Mouse (Mus musculus): ENCODE results near the gene Amfr.

Amfr gene

DNA sequence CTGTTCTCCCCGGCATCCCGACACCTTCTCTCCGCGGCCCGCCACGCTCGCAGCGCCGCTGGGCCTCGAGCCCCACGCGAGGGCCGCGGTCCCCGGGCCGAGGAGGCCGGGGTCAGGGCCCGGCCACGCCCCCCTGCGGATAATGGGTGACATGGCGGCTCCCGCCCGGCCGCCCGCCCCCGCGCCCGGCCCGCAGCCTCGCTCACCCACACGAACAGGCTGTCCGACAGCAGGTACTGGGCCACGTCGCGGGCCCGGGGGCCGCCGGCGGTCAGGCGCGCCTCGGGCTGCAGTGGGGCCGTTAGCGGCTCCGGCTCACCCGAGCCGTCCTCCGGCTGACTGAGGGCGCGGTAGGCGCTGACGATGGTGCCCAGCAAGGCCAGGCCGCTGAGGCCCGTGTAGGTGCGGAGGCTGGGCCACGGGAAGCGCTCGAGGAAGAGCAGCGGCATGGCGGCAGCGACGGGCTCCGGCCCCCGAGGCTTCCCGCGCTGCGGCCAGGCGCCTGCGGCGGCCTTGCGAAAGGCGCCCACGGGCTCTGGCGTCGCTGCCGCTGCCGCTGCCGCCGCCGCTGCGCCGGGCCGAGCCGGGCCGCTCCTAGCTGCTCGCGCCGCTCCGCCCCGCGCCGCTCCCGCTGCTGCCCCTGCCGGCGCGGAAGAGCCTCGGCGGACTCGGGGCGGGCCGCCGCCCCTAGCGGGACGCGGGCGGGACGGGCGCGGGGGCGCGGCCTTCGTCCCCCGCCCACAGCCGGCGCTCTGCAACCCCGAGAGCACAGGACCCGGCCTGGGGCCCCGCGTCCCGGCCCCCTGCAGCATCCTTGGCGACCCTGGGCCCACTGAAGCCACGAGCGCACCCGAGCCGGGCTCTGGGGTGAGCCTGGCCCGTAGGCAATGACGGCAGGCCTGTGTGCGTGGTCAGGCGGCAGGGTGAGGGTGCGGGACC lies at the start of gene Amfr:
Amfr (minus strand) TSS at position 830 of the 939 bp plus-strand sequence.
- peak; percentile 80 for ATAC-seq (ENCODE audit: low TSS enrichment)

DNA sequence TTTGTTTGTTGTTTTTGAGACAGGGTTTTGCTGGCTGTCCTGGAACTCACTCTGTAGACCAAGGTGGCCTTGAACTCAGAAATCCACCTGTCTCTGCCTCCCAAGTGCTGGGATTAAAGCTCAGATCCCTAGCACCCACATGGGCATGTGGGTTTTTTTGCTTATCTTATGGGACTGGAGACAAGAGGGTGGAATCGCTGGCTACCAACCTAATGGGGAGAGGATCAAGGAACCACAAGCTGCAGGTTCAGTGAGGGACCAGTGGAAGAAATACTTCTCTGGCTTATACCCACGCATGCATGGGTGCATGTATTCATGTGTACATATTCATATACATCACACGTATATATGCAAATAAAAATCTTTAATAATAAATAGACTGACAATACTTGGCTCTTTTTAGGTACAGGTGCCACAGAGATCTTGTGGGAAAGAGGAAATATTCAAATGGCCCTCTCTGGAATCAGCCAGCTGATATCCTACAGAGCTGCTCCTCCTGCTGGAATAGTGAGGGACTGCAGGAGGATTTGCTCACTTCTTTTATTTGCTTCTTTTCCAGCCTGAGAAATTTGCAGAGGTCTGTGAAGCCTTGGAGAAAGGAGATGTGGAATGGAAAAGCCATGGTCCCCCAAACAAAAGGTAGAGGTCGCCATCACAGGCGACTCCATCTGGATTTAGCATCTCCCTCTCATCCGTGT lies 44.7 kb upstream of the Amfr start:
- peak; percentile 69 for ATAC-seq (ENCODE audit: low TSS enrichment)

DNA sequence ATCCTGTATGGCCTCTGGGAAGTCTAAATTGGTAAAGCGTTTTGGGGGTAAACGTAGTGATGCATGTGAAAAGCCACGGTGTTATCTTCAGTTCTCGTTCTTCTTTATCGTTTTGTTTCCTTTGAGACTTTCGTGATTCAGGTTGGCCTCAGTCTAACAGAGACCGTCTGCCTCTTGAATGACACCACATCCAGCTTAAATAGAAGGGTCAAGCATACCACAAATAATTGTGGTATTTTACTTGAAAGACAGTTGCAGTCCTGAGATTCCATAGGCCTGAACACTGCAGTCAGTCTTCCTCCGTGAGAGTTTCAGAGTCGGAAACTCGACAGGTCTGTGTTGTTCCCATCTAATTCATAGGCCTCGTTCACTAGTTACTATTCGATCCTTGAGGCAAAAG lies 40.1 kb upstream of the Amfr start:
- no peak for ATAC-seq (ENCODE audit: low TSS enrichment)

DNA sequence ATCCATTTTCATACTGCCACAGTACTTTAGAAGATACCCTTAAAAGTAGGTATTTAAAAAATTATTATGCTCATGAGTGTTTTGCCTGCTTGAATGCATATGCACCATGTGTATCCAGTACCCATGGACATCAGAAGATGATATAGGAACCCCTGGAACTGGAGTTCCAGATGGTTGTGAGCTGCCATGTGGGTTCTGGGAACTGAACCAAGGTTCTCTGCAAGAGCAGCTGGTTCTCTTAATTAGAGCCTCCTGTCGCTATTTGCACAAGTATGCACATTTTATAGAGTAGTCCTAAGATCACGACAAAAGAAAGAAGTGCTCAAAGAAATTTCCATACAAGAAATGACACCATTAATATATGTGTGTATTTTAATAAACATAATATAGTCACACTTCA lies 35.2 kb upstream of the Amfr start:
- no peak for ATAC-seq (ENCODE audit: low TSS enrichment)

DNA sequence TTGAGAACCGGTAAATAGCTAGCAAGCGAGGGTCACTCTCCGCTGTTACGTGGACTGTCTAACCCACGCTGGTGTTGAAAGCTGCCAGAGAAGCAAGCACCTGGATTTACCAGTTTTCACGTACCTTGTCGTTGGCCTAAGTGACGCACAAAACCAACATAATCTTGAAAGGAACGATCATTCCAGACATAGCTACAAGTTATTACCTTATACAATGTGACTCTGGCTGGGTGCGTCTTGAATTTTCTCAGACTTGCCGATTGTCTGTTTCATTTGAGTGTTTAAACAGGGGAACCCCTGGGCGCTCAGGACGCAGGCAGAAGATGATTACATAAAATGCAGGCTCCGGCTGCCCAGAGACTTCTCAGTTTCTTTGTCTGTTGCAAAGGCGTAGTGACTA lies 25.2 kb upstream of the Amfr start:
- ATAC-seq (ENCODE audit: low TSS enrichment) = peak; percentile 10; the same call in 1 of the 2 replicates

DNA sequence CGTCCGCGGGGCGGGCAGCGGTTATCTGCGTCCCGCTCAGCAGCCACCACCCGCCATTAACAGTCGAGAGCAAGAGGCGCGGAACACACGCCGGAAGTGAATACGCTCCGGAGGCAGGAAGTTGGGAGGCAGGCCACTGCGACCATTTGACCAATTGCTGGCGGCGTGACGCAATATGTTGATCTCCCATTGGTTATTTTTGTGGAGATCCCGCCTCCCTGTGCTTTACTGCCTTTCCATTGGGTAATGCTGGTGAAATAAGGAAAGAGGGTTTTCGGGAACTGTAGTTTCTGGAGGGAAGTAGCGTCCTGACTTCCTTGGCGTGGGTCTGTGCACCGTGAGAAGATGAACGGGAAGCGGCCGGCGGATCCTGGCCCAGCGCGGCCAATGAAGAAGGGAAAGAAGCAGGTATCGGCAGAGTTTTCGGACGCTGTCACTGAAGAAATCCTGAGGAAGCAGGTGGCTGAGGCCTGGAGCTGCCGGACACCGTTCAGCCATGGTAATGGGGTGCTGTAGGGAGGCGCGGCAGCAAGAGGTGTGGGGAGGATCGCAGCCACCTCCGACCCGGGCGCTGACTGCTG lies 24.4 kb upstream of the Amfr start, which contains the start of the genes Nudt21 and Ogfod1:
Nudt21 (minus strand) TSS at position 88 of the 581 bp plus-strand sequence.
Ogfod1 (plus strand) TSS at position 255 of the 581 bp plus-strand sequence.
- peak; percentile 98 for ATAC-seq (ENCODE audit: low TSS enrichment)

DNA sequence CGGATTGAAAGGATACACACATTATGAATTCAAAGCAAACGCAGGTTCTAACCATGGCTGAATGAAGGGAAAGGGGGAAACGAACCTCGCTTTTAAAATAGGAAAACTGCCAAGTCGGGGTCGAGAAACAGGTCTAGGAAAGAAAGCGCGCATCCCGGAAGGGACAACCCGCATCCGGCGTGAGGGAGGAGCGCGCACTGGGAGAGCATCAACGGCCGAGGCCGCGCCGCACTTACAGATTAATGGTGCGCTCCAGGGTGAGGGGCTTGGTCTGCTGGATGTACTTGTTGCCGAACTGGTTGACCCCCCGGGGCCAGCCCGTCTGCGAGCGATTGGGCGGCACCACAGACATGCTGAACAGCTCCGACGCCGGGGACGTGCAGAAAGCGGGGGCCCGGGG lies 23.9 kb upstream of the Amfr start:
- ATAC-seq (ENCODE audit: low TSS enrichment) = peak; percentile 72

DNA sequence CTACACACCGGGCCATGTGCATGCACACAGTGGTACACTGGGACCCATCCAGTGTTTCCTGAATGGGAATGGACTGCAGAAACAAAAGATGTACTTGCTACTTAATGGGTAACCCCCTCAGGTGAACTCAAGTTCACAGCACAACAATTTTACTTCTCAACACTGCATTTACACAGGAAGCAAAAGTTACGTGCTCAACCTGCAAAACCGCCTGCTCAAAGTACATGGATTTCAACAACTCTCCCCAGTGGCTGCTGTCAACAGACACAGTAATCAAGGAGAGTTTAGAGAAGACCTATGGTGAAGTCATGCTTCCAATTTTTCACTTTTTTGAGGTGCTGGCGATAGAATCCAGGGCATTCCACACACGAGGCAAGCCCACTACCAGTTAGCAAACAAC lies 22.6 kb upstream of the Amfr start:
- ATAC-seq (ENCODE audit: low TSS enrichment) = no peak

DNA sequence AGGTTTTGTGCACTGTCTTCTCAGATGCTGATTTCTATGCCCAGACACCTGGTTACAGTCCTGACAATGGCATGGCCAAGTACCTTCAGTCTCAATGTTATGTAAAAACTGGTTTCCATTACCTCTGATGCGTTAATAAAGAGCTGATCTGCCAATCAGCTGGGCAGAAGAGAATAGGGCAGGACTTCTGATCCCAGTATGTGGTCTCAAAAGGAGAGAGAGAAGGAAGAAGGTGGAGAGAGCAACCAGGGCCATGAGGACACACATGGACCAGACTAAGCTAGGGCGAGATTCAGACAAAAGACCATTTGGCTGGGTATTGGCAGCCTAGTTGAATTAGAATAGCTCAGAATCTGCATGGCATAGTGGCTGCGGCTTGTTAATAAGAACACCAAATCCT lies 21.0 kb upstream of the Amfr start:
- no peak for ATAC-seq (ENCODE audit: low TSS enrichment)

DNA sequence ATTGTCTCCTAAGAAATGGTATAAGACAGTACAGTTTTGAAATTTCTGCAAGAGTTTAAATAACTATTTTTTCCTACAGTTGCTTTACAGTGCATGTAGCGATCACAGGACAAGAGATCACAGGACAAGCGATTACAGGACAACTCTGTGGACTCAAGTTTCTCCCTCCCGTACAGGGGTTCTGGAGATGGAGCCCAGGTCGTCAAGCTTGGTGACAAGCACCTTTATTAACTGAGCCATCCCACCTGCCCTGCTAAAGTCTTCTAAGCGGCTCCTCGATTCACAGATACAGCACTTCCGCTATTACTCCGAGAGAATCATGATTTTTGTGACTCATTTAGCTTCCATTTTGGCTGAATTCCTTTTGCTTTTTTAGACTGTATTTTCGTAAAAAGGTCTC lies 17.1 kb upstream of the Amfr start:
- no peak for ATAC-seq (ENCODE audit: low TSS enrichment)

DNA sequence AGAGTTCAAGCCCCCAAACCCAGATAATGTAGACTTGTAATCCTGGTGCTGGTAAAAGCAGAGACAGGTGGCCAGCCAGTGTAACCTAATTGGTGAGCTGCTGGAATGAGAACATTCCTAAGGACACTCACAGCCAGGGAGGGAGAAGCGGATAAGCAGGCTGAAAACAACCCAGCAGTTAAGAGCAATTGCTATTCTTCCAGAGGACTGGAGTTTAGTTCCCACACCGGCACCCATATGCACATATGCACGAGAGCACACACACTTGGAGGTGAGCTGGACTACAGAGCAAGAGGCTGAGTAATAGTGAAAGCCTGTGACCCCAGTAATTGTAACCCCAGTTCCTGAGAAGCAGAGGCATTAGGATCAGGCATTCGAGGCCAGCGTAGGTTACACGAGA lies 11.3 kb upstream of the Amfr start:
- no peak for ATAC-seq (ENCODE audit: low TSS enrichment)

DNA sequence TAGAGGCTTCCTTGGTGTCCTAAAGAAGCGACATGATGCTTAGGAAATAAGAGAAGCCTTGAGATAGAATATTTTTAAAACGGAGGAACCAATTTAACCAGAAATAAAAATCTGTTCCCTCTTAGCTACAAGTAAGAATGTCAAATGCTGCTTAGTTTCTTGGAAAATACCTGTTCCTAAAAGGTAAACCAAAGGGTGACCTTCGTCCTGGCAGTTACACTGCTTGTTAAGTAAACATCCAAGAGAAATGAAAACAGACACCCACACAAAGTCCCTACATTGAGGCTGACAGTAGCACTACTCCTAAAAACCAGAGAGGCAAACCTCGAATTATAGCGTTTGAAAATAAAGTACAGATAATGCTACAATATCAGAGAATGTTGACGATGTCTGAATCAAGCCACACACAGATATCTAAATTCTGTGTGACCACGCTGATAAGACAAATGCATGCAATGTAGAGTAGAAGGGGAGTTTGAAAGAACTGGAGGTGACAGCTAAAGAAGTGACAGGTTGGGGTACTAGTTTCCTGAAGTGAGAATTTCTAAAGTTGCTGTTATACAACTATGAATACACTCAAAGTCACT lies 477 bp upstream of the Amfr start:
- no peak for ATAC-seq (ENCODE audit: low TSS enrichment)

DNA sequence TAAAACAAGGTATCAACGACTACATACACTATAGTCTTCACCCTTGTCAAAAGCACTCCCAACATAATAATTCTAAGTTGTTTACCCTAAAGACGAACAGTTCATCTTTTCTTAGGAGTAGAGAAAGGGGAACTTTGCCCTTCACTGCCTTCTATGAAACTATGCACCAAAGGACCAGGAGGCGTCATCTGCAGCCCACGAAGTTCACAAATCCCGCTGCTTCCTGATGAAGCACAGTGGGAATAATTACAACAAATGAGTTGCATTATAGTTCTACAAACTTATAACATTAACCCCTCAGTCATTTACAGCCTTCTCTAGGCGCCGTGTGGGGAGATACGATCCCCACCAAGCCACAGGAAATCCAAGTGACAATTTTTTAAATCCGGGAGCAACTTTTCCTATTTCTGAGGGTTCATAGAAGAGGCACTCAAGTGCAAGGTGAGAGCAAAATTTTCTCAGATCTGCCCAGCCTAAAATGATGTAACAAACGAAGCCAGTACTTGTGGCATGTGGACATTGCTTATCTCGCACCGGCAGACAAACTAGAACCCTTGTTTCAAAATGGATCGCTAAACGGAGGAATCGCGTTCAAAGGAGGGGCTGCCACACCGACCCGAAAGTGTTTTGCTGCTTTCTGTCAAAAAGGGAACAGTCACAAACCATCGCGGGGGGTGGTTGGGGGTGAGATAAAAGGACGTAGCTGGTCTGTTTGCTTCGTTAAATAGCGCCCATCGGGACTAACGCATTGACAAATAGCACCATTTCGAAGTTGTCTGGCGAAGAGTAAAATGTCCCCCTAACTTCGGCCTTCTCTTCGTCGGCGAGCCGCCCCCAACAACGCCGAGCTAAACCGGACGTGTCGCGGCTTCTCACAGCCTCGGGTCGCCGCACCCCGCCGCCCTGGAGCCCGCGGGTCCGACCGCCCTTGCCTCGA lies 1.3 kb downstream of the Amfr start:
- peak; percentile 5; the same call in 1 of the 2 replicates for ATAC-seq (ENCODE audit: low TSS enrichment)

DNA sequence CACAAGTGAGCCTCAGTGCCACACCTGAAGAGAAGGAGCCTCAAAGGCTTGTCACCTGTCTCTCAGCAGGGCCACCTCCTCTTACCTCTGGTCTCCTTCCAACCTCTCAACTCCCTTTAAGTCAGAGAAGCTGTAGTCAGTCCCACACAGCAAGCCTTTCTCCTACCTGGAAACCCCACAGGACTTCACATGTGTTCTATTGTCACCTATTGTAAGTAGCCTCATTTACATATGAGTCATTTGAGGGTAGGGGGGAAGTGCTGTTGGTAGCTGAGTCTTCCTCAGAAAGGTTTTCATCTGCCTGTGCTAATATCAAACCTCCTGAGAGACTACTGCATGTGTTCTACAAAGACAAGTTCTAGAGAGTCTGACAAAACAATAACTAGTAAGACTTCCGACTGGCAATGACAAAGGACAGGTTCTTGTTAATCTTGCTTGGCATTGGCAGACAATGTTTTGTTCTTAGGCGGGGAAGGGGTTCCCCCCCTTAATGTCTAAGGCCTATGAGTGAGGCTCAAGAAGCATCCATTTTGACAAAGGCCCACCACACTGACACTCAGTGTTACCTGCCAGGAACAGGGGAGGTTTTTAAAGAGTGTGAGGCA lies 2.4 kb downstream of the Amfr start:
- ATAC-seq (ENCODE audit: low TSS enrichment) = no peak

DNA sequence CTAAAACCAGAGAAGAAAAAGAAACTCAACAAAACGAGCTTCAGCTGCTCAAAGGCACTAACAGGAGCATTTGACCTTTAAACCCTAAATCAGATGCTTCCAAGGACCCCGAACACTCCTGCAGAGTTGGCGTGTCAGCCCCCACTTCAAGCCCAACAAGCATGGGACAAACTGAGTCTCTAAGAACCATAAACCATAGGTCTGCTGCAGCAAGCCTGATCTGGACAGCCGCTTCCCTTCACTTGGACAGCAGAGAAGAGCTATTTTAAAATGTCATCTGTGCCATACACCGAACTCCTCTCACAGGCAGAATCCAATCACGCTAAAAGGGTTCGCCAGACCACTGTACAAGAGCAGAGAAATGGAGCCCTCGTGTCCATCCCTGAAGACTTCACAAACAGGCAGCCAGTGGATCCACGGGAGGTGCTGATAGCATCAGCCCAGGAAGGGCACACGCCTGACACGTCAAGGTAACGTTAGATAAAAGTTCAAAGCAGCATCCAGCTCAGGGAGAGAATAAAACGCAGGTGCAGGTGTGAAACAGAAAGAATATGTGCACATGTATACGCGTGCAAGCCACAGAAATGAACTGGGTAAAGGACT lies 3.3 kb downstream of the Amfr start:
- ATAC-seq (ENCODE audit: low TSS enrichment) = no peak

DNA sequence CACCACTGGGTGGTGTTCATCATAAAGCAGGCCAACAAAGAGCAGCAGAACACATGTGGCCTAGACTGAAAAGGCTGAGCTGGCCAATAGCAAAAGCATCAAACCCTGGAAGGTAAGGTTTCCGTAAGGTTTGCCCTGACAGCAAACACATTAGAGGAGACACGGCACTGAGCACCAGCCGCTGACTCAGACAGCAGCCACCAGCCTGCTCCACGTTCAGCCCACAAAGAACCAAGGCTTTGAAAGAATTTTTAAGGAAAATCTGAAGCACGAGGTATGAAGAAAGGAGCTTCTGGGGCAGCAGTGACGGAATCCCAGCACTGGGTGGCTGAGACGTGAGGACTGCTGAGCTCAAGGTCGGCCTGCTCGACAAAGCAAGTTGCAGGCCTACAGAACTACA lies 8.5 kb downstream of the Amfr start:
- peak; percentile 87 for ATAC-seq (ENCODE audit: low TSS enrichment)

DNA sequence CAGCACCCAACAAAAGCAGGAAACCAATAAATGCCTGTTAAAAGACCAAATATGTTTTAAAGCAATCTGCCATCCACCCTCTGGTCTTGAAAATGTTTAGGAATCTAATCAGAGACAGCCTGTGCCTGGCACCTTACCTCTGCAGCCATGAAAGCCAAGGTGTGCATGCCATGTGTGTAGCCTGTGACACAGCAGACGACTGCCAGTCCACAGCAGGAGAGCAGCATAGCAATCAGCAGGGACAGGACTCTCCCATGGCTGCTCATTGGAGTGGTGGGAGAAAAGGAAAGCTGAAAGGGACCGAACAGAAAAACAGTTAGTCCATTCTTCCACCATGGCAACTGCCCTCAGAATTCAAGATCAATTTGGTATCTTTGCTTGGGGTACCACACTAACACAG lies 13.7 kb downstream of the Amfr start:
- no peak for ATAC-seq (ENCODE audit: low TSS enrichment)

DNA sequence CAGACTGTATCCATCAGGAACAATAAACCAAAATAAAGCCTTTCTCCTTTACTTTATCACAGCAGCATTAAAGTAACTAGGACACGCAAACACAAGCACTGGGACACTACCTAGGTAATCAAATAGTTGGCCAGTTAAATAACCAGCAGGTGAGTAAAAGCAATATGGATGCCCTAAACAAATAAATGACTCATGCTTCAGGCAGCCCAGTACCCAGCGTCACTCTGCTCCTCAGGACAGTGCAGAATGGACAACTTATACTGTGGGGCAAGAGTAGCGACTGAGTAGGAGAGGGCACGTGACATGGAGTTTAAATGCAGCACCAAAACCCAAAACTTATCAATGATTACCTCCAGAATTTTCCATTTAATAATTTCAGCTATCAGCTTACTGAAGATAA lies 22.9 kb downstream of the Amfr start:
- no peak for ATAC-seq (ENCODE audit: low TSS enrichment)

DNA sequence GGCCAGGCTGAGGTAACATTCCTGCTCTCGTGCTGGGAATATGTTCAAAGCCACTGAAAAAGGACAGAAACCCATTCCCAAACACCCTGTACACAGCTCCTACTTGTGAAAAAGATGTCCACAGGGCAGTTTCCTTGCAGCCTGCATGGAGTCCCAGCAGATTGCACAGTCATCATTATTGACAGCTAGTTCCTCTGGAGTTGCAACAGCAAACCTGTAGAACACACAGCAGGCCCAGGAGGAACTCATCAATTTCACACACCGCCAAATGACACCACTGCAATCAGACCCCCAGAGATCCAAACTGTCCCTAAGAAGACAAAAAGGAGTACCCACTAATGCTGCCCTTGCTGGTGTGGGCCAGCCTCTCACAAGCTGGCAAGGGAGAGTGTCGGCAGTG lies 27.9 kb downstream of the Amfr start:
- no peak for ATAC-seq (ENCODE audit: low TSS enrichment)

DNA sequence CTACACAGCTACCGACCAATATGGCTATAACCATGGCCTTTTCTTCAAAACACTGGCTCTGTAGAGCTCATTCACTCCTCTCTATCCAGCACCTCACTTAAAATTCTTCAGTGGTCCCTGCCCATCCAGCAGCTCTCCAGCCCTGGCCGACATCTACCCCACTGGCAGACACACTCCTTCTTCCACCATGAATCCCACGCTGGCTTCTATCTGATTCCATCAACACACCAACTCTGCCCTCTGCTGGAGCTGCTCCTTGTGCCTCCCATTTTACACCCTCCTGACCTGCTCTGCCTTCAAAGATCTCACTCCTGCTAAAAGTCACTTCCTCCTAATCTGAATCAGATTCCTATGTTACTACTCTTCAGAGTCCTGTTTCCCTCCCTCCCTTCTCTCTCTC lies 28.8 kb downstream of the Amfr start:
- ATAC-seq (ENCODE audit: low TSS enrichment) = peak; percentile 64
